Mouse (Mus musculus) left cerebral cortex, adult 11 months (tissue): ENCODE data around the gene Gm8271.
"Not testable (repeated sequence)": the region's sequence is repeated elsewhere in the genome, so short reads cannot be mapped to it uniquely, and the experiment has no call there.

Experiments
- DNase-seq: peaks from one replicate; pipeline ENCODE4 v3.0.0; 2022; ENCODE audit warnings: low spot score

The Gm8271 gene

DNA sequence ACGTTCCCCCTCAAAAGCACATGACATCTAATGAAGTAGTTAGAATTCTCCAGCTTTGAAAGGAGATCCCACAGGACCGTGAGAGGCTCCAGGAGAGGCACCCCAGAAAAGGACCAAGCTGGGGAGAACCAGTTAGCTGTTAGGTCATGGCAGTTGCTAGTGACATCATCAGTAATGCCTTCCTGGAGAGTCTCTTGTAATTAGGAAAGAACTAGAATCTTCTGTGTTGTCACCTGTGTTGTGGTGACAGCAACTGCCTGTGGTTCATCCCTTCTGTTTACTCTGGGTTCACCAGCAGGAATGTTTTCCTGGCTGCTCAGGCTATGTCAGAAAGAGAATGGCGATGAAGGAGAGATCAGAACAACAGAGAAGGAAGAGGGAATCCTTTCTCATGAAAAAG lies at the start of gene Gm8271:
TSS of gene Gm8271 (plus strand) at position 301 of the 400 bp plus-strand sequence.
- not testable (repeated sequence) for DNase-seq

DNA sequence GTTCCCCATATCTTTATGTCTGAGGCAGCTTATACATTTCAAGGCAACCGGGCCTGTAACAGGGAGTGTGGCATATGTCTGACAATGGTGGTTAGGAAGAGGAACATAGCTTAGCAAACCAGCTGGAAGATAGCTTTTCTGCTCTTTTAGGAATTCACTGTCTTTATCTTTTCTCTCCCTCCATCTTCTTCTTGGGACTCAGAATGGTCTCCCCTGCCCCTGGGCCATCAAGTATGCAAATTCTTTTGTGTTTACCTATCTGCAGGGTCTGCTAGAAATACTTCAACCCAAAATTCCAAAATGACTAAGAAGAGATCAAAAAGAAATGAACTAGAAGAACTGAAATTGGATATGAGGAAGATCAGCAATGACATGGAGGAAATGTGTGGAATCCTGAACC lies 21.4 kb upstream of the Gm8271 start, which contains the start of gene Gm3317:
TSS of gene Gm3317 (plus strand) at position 301 of the 400 bp plus-strand sequence.
- DNase-seq, result not testable (repeated sequence)
